In the genomic region with DNA sequence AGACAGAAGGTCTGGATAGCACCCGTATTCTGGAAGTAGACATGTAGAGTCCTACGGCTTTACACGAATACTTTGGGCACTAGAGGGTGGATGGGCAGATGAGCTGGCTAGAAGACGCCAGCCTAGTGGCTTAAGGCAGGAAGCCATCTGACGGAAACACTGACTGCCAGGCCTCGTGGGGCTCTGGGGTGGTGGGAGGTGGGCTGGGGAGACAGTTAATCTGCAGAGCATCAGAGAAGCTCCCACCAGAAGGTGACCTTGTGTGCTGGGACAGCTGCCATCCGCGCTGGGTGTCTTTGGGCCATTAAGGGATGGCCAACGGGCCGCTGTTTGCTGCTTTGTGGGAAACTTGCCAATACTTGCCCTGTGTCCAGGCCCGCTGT, we compare ENCODE assay signal across 12 mouse cellular contexts. TPM values are rescaled to one million over a fixed set of nuclear protein-coding genes. Genes with fewer than 3 reads are reported as not detected.
DNase-seq lines count a peak whose midpoint lies in the region; ATAC-seq and TF ChIP-seq lines count a peak whose summit lies in the region.
"Had no signal": no experiment of that assay in that cellular context is flagged by ENCODE, and none has a peak within 500 bp of the region (broad histone marks: within the 10 kb centered on the region; RNA-seq: fewer than 3 reads in every experiment).

No protein-coding gene starts in this region.

- H3K4me2 ChIP-seq in hindbrain, embryonic 16.5 days (ENCODE audit: low read length): no peak overlapping the region
- H3K4me2 ChIP-seq: stomach, embryonic 15.5 days had no signal

- peaks cover 11% of the 10 kb centered on the region; the same call in 1 of the 2 replicates for H3K27me3 ChIP-seq in G1E (ENCODE audit: insufficient read depth, low read length)
- H3K27me3 ChIP-seq in hindbrain, embryonic 16.5 days (replicated peaks; ENCODE audit: control insufficient read depth, insufficient read depth, low read length): no peaks in the 10 kb centered on the region
- H3K27me3 ChIP-seq: stomach, embryonic 15.5 days had no signal

- intact Hi-C loops in gastrocnemius, postnatal 14 days (cut with DNase I; ENCODE audit: low total_unique reads): loop anchor here (10.0 kb wide), 1 partner anchor 422 kb away; no protein-coding TSS in a partner anchor

- 43% methylated on average over 11 of the region's 11 CpGs for WGBS in hindbrain, embryonic 16.5 days

- DNase-seq in frontal cortex, adult 2 months (ENCODE audit: extremely low spot score in 1 of 2, low spot score in 1 of 2): no peak
- DNase-seq in G1E (ENCODE audit: low spot score): no peak
- peak; percentile 65 to 66 for DNase-seq in cerebellum, postnatal 25 days
- no peak for DNase-seq in kidney, adult 18-20 months
- DNase-seq in Muller cell, postnatal 12 days (ENCODE audit: inconsistent ontology term): no peak
- no peak for DNase-seq in gastrocnemius, postnatal 14 days

- no peaks in the 10 kb centered on the region for H3K36me3 ChIP-seq in G1E (replicated peaks)
- H3K36me3 ChIP-seq in hindbrain, embryonic 16.5 days (ENCODE audit: control insufficient read depth, insufficient read depth, low read length): peaks cover 9% of the 10 kb centered on the region; the same call in 1 of the 2 replicates

- H3K4me1 ChIP-seq in G1E (ENCODE audit: insufficient read depth, low read depth, low read length): peaks cover 67% of the 10 kb centered on the region
- H3K4me1 ChIP-seq in hindbrain, embryonic 16.5 days (ENCODE audit: control insufficient read depth, insufficient read depth, low read depth, low read length): peaks cover 19% of the 10 kb centered on the region

- no peak for TF ChIP-seq CTCF in G1E (IDR thresholded peaks at IDR 0.05; ENCODE audit: low read depth, low read length)

- ATAC-seq in frontal cortex, adult (ENCODE audit: low TSS enrichment): peak; percentile 17; the same call in 1 of the 2 replicates
- ATAC-seq in G1E (ENCODE audit: extremely low read depth, insufficient number of reproducible peaks, low FRiP score, poor library complexity, severe bottlenecking): no peak
- ATAC-seq in hindbrain, embryonic 16.5 days: peak; percentile 37; the same call in 1 of the 2 replicates

- no peaks in the 10 kb centered on the region for H3K9me3 ChIP-seq in G1E (replicated peaks)
- no peaks in the 10 kb centered on the region for H3K9me3 ChIP-seq in hindbrain, embryonic 16.5 days (ENCODE audit: control insufficient read depth, low read length)
- H3K9me3 ChIP-seq: stomach, embryonic 15.5 days had no signal

- H3K4me3 ChIP-seq in G1E (ENCODE audit: low read depth, low read length): peak overlapping the region; percentile 5; the same call in 1 of the 2 replicates
- no peak overlapping the region for H3K4me3 ChIP-seq in hindbrain, embryonic 16.5 days (ENCODE audit: low read length)
- H3K4me3 ChIP-seq: stomach, embryonic 15.5 days had no signal

- H3K9ac ChIP-seq in hindbrain, embryonic 16.5 days (ENCODE audit: low read depth, low read length): no peak overlapping the region
- H3K9ac ChIP-seq: stomach, embryonic 15.5 days had no signal

- H3K27ac ChIP-seq in hindbrain, embryonic 16.5 days (ENCODE audit: low read depth, low read length): peak overlapping the region; percentile 63; the same call in 1 of the 2 replicates
- H3K27ac ChIP-seq: stomach, embryonic 15.5 days had no signal

RNA-seq across cellular contexts. Expression of a gene that starts 30.1 kb away (rescaled TPM):
- 0.08 and 0.12 TPM in 2 replicates for polyA plus RNA-seq in frontal cortex, adult 2 months (2012; rRNA removed)
- total RNA-seq in G1E (2014; fragmentation: Nextera tagmentation): not detected in 2 replicates
- not detected in 2 replicates for total RNA-seq in G1E (2017)
- polyA plus RNA-seq in G1E (2012): 0.02 and 0.04 TPM in 2 replicates
- polyA plus RNA-seq in hindbrain, embryonic 16.5 days (2015; fragmentation: Nextera tagmentation; extraction: Ambion mirVana): 0.05 and 0.06 TPM in 2 replicates
- not detected for total RNA-seq in gastrocnemius, postnatal 14 days (2021)
- total RNA-seq: liver, adult 2 months had no signal
- polyA plus RNA-seq: liver, adult 2 months; stomach, embryonic 15.5 days had no signal

RNA-seq across cellular contexts. Expression of a gene that starts 42.3 kb away (rescaled TPM):
- polyA plus RNA-seq in frontal cortex, adult 2 months (2012; rRNA removed): not detected in 2 replicates
- total RNA-seq in G1E (2014; fragmentation: Nextera tagmentation) (not detected in 2 replicates), G1E (2017) (not detected in 2 replicates)
- polyA plus RNA-seq in G1E (2012): not detected in 2 replicates
- polyA plus RNA-seq in hindbrain, embryonic 16.5 days (2015; fragmentation: Nextera tagmentation; extraction: Ambion mirVana): not detected in 2 replicates
- not detected for total RNA-seq in gastrocnemius, postnatal 14 days (2021)
- total RNA-seq: layer of hippocampus, postnatal 10 days; liver, adult 2 months had no signal
- polyA plus RNA-seq: brain, embryonic 14.5 days; liver, adult 2 months; stomach, embryonic 15.5 days had no signal

RNA-seq across cellular contexts. Expression of a gene that starts 50.0 kb away (rescaled TPM):
- polyA plus RNA-seq in frontal cortex, adult 2 months (2012; rRNA removed): 69.2 and 76.0 TPM in 2 replicates
- total RNA-seq in G1E (2014; fragmentation: Nextera tagmentation) (66.5 and 86.3 TPM in 2 replicates), G1E (2017) (89.9 and 107 TPM in 2 replicates)
- polyA plus RNA-seq in G1E (2012): 29.3 and 35.0 TPM in 2 replicates
- polyA plus RNA-seq in hindbrain, embryonic 16.5 days (2015; fragmentation: Nextera tagmentation; extraction: Ambion mirVana): 31.6 and 45.7 TPM in 2 replicates
- 10 to 100 TPM; 20.4 to 21.0 TPM for total RNA-seq in gastrocnemius, postnatal 14 days (2021)

Comparison
In these comparisons a context has a peak if more than half of its experiments do, and no peak if none do; other contexts are left out.
1. DNase-seq: peak in cerebellum, postnatal 25 days (2 of 2); none in frontal cortex, adult 2 months (0 of 2), G1E (single experiment), kidney, adult 18-20 months (single experiment), Muller cell, postnatal 12 days (single experiment) and gastrocnemius, postnatal 14 days (single experiment).